8 mouse cellular contexts compared by ENCODE assay signal in the genomic region with DNA sequence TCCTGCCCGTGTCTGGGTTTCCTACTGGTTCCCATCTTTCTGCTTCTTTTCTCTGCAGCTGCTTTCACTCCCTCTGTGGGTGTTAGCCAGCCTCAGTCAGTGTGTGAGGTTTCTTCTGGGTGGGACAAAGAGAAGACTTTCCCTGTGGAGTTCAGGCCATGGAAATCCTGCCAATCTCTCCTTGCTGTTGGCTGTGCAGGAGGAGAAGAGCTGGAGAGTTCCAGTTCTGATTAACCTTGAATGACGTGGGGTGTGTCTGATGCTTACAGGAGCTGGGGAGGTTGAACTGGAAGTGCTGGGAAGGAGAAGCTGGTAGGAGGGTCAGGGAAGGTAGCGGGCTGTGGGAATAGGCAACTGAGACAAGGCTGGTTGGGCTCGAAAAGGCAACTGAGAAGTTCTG. TPM values are rescaled to one million over a fixed set of nuclear protein-coding genes. Genes with fewer than 3 reads are reported as not detected.
DNase-seq lines count a peak whose midpoint lies in the region; ATAC-seq lines count a peak whose summit lies in the region.

No protein-coding gene starts in this region.

- H3K9me3 ChIP-seq in hindbrain, embryonic 12.5 days (replicated peaks) = no peaks in the 10 kb centered on the region
- H3K9me3 ChIP-seq in hindbrain, embryonic 11.5 days (ENCODE audit: control insufficient read depth, low read length) = no peaks in the 10 kb centered on the region
- H3K9me3 ChIP-seq in embryonic facial prominence, embryonic 14.5 days (ENCODE audit: control insufficient read depth, low read length) = no peaks in the 10 kb centered on the region
- H3K9me3 ChIP-seq in heart, embryonic 15.5 days (replicated peaks) = no peaks in the 10 kb centered on the region

- WGBS in hindbrain, embryonic 12.5 days = 69% methylated on average over 4 of the region's 4 CpGs
- 73% methylated on average over 4 of the region's 4 CpGs for WGBS in hindbrain, embryonic 11.5 days
- WGBS in embryonic facial prominence, embryonic 14.5 days = 43% methylated on average over 4 of the region's 4 CpGs
- 41% methylated on average over 4 of the region's 4 CpGs for WGBS in heart, embryonic 15.5 days

- H3K4me3 ChIP-seq in hindbrain, embryonic 12.5 days = no peak overlapping the region
- H3K4me3 ChIP-seq in hindbrain, embryonic 11.5 days (ENCODE audit: low read depth, low read length) = no peak overlapping the region
- H3K4me3 ChIP-seq in embryonic facial prominence, embryonic 14.5 days (ENCODE audit: low read depth, low read length) = no peak overlapping the region
- H3K4me3 ChIP-seq in heart, embryonic 15.5 days = no peak overlapping the region

- H3K36me3 ChIP-seq in hindbrain, embryonic 12.5 days = peaks cover 7% of the 10 kb centered on the region; the same call in 1 of the 2 replicates
- no peaks in the 10 kb centered on the region for H3K36me3 ChIP-seq in hindbrain, embryonic 11.5 days (ENCODE audit: control insufficient read depth, insufficient read depth, low read length)
- peaks cover 5% of the 10 kb centered on the region for H3K36me3 ChIP-seq in embryonic facial prominence, embryonic 14.5 days (ENCODE audit: control insufficient read depth, insufficient read depth, low read length)
- H3K36me3 ChIP-seq in heart, embryonic 15.5 days = peaks cover 4% of the 10 kb centered on the region; the same call in 1 of the 2 replicates

- H3K27ac ChIP-seq in hindbrain, embryonic 12.5 days = 0 out of 2 replicates have a peak overlapping the region, but pooled peaks have one; percentile 35
- no peak overlapping the region for H3K27ac ChIP-seq in hindbrain, embryonic 11.5 days (ENCODE audit: low read depth, low read length)
- H3K27ac ChIP-seq in embryonic facial prominence, embryonic 14.5 days (replicated peaks; ENCODE audit: low read depth, low read length) = peak overlapping the region; percentile 70
- H3K27ac ChIP-seq in heart, embryonic 15.5 days = peak overlapping the region; percentile 78

- ATAC-seq in hindbrain, embryonic 12.5 days (ENCODE audit: low FRiP score) = no peak
- ATAC-seq in hindbrain, embryonic 11.5 days (ENCODE audit: low FRiP score) = no peak
- no peak for ATAC-seq in embryonic facial prominence, embryonic 14.5 days (ENCODE audit: low read depth)
- ATAC-seq in heart, embryonic 15.5 days (replicated peaks; ENCODE audit: insufficient number of reproducible peaks, insufficient read depth, low FRiP score, low read depth) = no peak
- ATAC-seq in CD4-positive, CD25-positive, alpha-beta regulatory T cell, adult 4 months = no peak
- ATAC-seq in megakaryocyte-erythroid progenitor cell, adult 5-6 weeks (replicated peaks; ENCODE audit: low FRiP score, low TSS enrichment, poor library complexity, severe bottlenecking) = no peak

- no peak overlapping the region for H3K4me2 ChIP-seq in hindbrain, embryonic 12.5 days (replicated peaks)
- H3K4me2 ChIP-seq in hindbrain, embryonic 11.5 days (replicated peaks; ENCODE audit: low read depth, low read length) = no peak overlapping the region
- H3K4me2 ChIP-seq in embryonic facial prominence, embryonic 14.5 days (ENCODE audit: low read depth, low read length) = peak overlapping the region; percentile 21
- H3K4me2 ChIP-seq in heart, embryonic 15.5 days = peak overlapping the region; percentile 43

- H3K9ac ChIP-seq in hindbrain, embryonic 12.5 days = no peak overlapping the region
- no peak overlapping the region for H3K9ac ChIP-seq in hindbrain, embryonic 11.5 days (ENCODE audit: low read depth, low read length)
- H3K9ac ChIP-seq in embryonic facial prominence, embryonic 14.5 days (ENCODE audit: low read depth, low read length) = 0 out of 2 replicates have a peak overlapping the region, but pooled peaks have one; percentile 22
- H3K9ac ChIP-seq in heart, embryonic 15.5 days = no peak overlapping the region

- DNase-seq in hindbrain, embryonic 11.5 days (ENCODE audit: low spot score) = no peak
- DNase-seq in embryonic facial prominence, embryonic 14.5 days (ENCODE audit: low spot score) = peak; percentile 56
- DNase-seq in lung, postnatal 36 days = peak; percentile 26
- DNase-seq in right cerebral cortex, postnatal 25 days = no peak

- H3K27me3 ChIP-seq in hindbrain, embryonic 12.5 days = no peaks in the 10 kb centered on the region
- H3K27me3 ChIP-seq in hindbrain, embryonic 11.5 days (ENCODE audit: control insufficient read depth, insufficient read depth, low read length) = no peaks in the 10 kb centered on the region
- no peaks in the 10 kb centered on the region for H3K27me3 ChIP-seq in embryonic facial prominence, embryonic 14.5 days (replicated peaks; ENCODE audit: control insufficient read depth, insufficient read depth, low read length)
- H3K27me3 ChIP-seq in heart, embryonic 15.5 days = no peaks in the 10 kb centered on the region

- peaks cover 39% of the 10 kb centered on the region for H3K4me1 ChIP-seq in hindbrain, embryonic 12.5 days
- H3K4me1 ChIP-seq in hindbrain, embryonic 11.5 days (replicated peaks; ENCODE audit: control insufficient read depth, insufficient read depth, low read length) = peaks cover 9% of the 10 kb centered on the region; the same call in 1 of the 2 replicates
- H3K4me1 ChIP-seq in embryonic facial prominence, embryonic 14.5 days (ENCODE audit: control insufficient read depth, insufficient read depth, low read length) = peaks cover 48% of the 10 kb centered on the region
- peaks cover 56% of the 10 kb centered on the region for H3K4me1 ChIP-seq in heart, embryonic 15.5 days (replicated peaks)

RNA-seq across cellular contexts. Expression of gene Farp1, which starts 26.7 kb away (rescaled TPM):
- polyA plus RNA-seq in hindbrain, embryonic 12.5 days (2016; fragmentation: Nextera tagmentation; extraction: Ambion mirVana) = 43.9 and 46.0 TPM in 2 replicates
- 26.3 and 32.5 TPM in 2 replicates for polyA plus RNA-seq in hindbrain, embryonic 11.5 days (2014; fragmentation: Nextera tagmentation; extraction: Ambion mirVana)
- 34.2 and 40.5 TPM in 2 replicates for polyA plus RNA-seq in embryonic facial prominence, embryonic 14.5 days (2014; fragmentation: Nextera tagmentation; extraction: Ambion mirVana)
- polyA plus RNA-seq in heart, embryonic 15.5 days (2015; fragmentation: Nextera tagmentation; extraction: Ambion mirVana) = 10.8 and 17.4 TPM in 2 replicates
- polyA plus RNA-seq in CD4-positive, CD25-positive, alpha-beta regulatory T cell, adult 4 months (2017; shearing (Covaris generic)) = 1 to 10 TPM; 3.0 to 3.5 TPM
- total RNA-seq in megakaryocyte-erythroid progenitor cell, adult 5-6 weeks (2014; fragmentation: Nextera tagmentation) = 0.20 TPM in 1 of 2 replicates, not detected in the other
- total RNA-seq in megakaryocyte-erythroid progenitor cell, adult 5-6 weeks (2017) = not detected in 2 replicates

Comparison
In these comparisons a context has a peak if more than half of its experiments do, and no peak if none do; other contexts are left out.
1. H3K4me2 ChIP-seq: peak in embryonic facial prominence, embryonic 14.5 days (single experiment) and heart, embryonic 15.5 days (single experiment); none in hindbrain, embryonic 12.5 days (single experiment) and hindbrain, embryonic 11.5 days (single experiment).
2. DNase-seq: peak in embryonic facial prominence, embryonic 14.5 days (single experiment) and lung, postnatal 36 days (single experiment); none in hindbrain, embryonic 11.5 days (single experiment) and right cerebral cortex, postnatal 25 days (single experiment).